Mouse (Mus musculus) lung, embryonic 15.5 days (tissue): Measurements from ENCODE around the gene Cep68. TPM values are rescaled to one million over a fixed set of nuclear protein-coding genes. Genes with fewer than 3 reads are reported as not detected.

Source experiments
- ATAC-seq: fragments of 200-750 bp; cut with Nextera tagmentation; 2 replicates; pipeline ENCODE4 v1.8.0; 2017; ENCODE audit warnings: moderate number of reproducible peaks, borderline replicate concordance; ENCODE audit not compliant: low FRiP score, low TSS enrichment; ENCODE audit errors: extremely low read depth
- H3K27ac ChIP-seq: fragments of 300-500 bp; sonication (generic); 2 replicates; pipeline ENCODE4 v1.5.1; 2015; ENCODE audit warnings: moderate library complexity, mild to moderate bottlenecking, inconsistent platforms
- H3K27me3 ChIP-seq: fragments of 300-500 bp; sonication (generic); 2 replicates; pipeline ENCODE4 v1.6.1; 2015; ENCODE audit warnings: inconsistent platforms
- H3K36me3 ChIP-seq: fragments of 300-500 bp; sonication (generic); 2 replicates; pipeline ENCODE4 v1.6.1; 2015; ENCODE audit warnings: inconsistent platforms
- H3K4me1 ChIP-seq: fragments of 300-500 bp; sonication (generic); 2 replicates; pipeline ENCODE4 v1.6.1; 2015; ENCODE audit warnings: inconsistent platforms
- H3K4me2 ChIP-seq: fragments of 300-500 bp; sonication (generic); 2 replicates; pipeline ENCODE4 v1.6.1; 2015; ENCODE audit warnings: inconsistent platforms, mild to moderate bottlenecking, moderate library complexity
- H3K4me3 ChIP-seq: fragments of 300-500 bp; sonication (generic); 2 replicates; pipeline ENCODE4 v1.5.1; 2015; ENCODE audit warnings: mild to moderate bottlenecking, inconsistent platforms
- H3K9ac ChIP-seq: fragments of 300-500 bp; sonication (generic); 2 replicates; pipeline ENCODE4 v1.6.1; 2015; ENCODE audit warnings: inconsistent platforms
- H3K9me3 ChIP-seq: fragments of 300-500 bp; sonication (generic); 2 replicates; pipeline ENCODE4 v1.6.1; 2016; ENCODE audit warnings: inconsistent platforms
- WGBS: fragments of 180-500 bp; shearing (Covaris S2); methylation state at CpG from one replicate; pipeline ENCODE4 v1.1.7; 2015; 5-methylcytosine and 5-hydroxymethylcytosine counted together
- polyA plus RNA-seq: library from polyadenylated mRNA; unstranded; fragments of >200 nt; fragmentation: Nextera tagmentation; extraction: Ambion mirVana; gene quantifications from 2 replicates; pipeline ENCODE4 v1.2.1, GENCODE M21; 2015

Cep68 gene
- polyA plus RNA-seq, 1 experiment from 2014 or later, result 37.6 TPM

GRCm38 (mm10) chr11:20250476-20251178 lies 1.4 kb upstream of the Cep68 start:
- 80% methylated on average over 6 of the region's 6 CpGs for WGBS
- no peaks in the 10 kb centered on the region for H3K9me3 ChIP-seq
- H3K4me3 ChIP-seq, result peak overlapping the region; percentile 89; the same call in 1 of the 2 replicates
- H3K4me1 ChIP-seq, result peaks cover 30% of the 10 kb centered on the region
- H3K27me3 ChIP-seq, result no peaks in the 10 kb centered on the region
- no peak overlapping the region for H3K9ac ChIP-seq
- ATAC-seq, result no peak
- no peak overlapping the region for H3K27ac ChIP-seq
- H3K4me2 ChIP-seq, result no peak overlapping the region
- no peaks in the 10 kb centered on the region for H3K36me3 ChIP-seq

- Histone ChIP-seq H3K4me3 (peak overlapping the region; percentile 89), H3K4me2 (peak overlapping the region; percentile 93), H3K27me3 (no peaks in the 10 kb centered on the region), H3K9ac (peak overlapping the region; percentile 95), H3K9me3 (no peaks in the 10 kb centered on the region), H3K27ac (peak overlapping the region; percentile 93), H3K4me1 (peaks cover 33% of the 10 kb centered on the region), H3K36me3 (no peaks in the 10 kb centered on the region)
- ATAC-seq, result peak; percentile 62
- under 1% methylated on average over 24 of the region's 39 CpGs for WGBS
Observed at GRCm38 (mm10) chr11:20248840-20249239, 389 bp downstream of the Cep68 start.

- Histone ChIP-seq H3K27me3 (no peaks in the 10 kb centered on the region), H3K9me3 (no peaks in the 10 kb centered on the region), H3K4me1 (peaks cover 33% of the 10 kb centered on the region), H3K36me3 (no peaks in the 10 kb centered on the region), H3K27ac (peak overlapping the region; percentile 93), H3K4me2 (peak overlapping the region; percentile 93), H3K4me3 (peak overlapping the region; percentile 89), H3K9ac (peak overlapping the region; percentile 95)
- WGBS, result 5% methylated on average over 4 of the region's 4 CpGs
- ATAC-seq, result no peak
Observed at GRCm38 (mm10) chr11:20248277-20248676, 952 bp downstream of the Cep68 start.

- H3K36me3 ChIP-seq, result no peaks in the 10 kb centered on the region
- WGBS, result 78% methylated on average over 8 of the region's 8 CpGs
- H3K9me3 ChIP-seq, result no peaks in the 10 kb centered on the region
- H3K27ac ChIP-seq, result no peak overlapping the region
- no peak overlapping the region for H3K4me3 ChIP-seq
- no peak overlapping the region for H3K9ac ChIP-seq
- H3K4me2 ChIP-seq, result peak overlapping the region; percentile 93
- ATAC-seq, result no peak
- peaks cover 33% of the 10 kb centered on the region for H3K4me1 ChIP-seq
- no peaks in the 10 kb centered on the region for H3K27me3 ChIP-seq
Observed at GRCm38 (mm10) chr11:20247146-20247855, 1.9 kb downstream of the Cep68 start.

GRCm38 (mm10) chr11:20246616-20247015 lies 2.6 kb downstream of the Cep68 start:
- 0 out of 2 replicates have a peak, but pooled peaks cover 4% of the 10 kb centered on the region for H3K36me3 ChIP-seq
- H3K9me3 ChIP-seq, result no peaks in the 10 kb centered on the region
- whole genome bisulfite sequencing, result 46% methylated on average over 1 of the region's 1 CpGs
- H3K9ac ChIP-seq, result no peak overlapping the region
- H3K27ac ChIP-seq, result no peak overlapping the region
- peak overlapping the region; percentile 93; the same call in 1 of the 2 replicates for H3K4me2 ChIP-seq
- H3K4me3 ChIP-seq, result no peak overlapping the region
- peaks cover 33% of the 10 kb centered on the region for H3K4me1 ChIP-seq
- no peaks in the 10 kb centered on the region for H3K27me3 ChIP-seq
- ATAC-seq, result no peak

- WGBS, result 71% methylated on average over 6 of the region's 6 CpGs
- H3K36me3 ChIP-seq, result peaks cover 15% of the 10 kb centered on the region
- no peak for ATAC-seq
- no peaks in the 10 kb centered on the region for H3K9me3 ChIP-seq
- H3K4me1 ChIP-seq, result peaks cover 31% of the 10 kb centered on the region
- no peak overlapping the region for H3K4me2 ChIP-seq
- no peak overlapping the region for H3K4me3 ChIP-seq
- no peak overlapping the region for H3K27ac ChIP-seq
- H3K9ac ChIP-seq, result no peak overlapping the region
- no peaks in the 10 kb centered on the region for H3K27me3 ChIP-seq
Observed at GRCm38 (mm10) chr11:20245316-20245715, 3.9 kb downstream of the Cep68 start.

- peaks cover 30% of the 10 kb centered on the region for H3K4me1 ChIP-seq
- peaks cover 22% of the 10 kb centered on the region for H3K36me3 ChIP-seq
- no peaks in the 10 kb centered on the region for H3K9me3 ChIP-seq
- H3K9ac ChIP-seq, result no peak overlapping the region
- ATAC-seq, result no peak
- H3K4me3 ChIP-seq, result no peak overlapping the region
- WGBS, result 85% methylated on average over 16 of the region's 16 CpGs
- H3K27ac ChIP-seq, result no peak overlapping the region
- no peak overlapping the region for H3K4me2 ChIP-seq
- H3K27me3 ChIP-seq, result no peaks in the 10 kb centered on the region
Observed at GRCm38 (mm10) chr11:20244336-20245290, 4.6 kb downstream of the Cep68 start.

GRCm38 (mm10) chr11:20243214-20243913 lies 5.9 kb downstream of the Cep68 start:
- no peak overlapping the region for H3K4me2 ChIP-seq
- H3K9ac ChIP-seq, result no peak overlapping the region
- 45% methylated on average over 9 of the region's 9 CpGs for WGBS
- H3K9me3 ChIP-seq, result no peaks in the 10 kb centered on the region
- ATAC-seq, result 0 out of 2 replicates have a peak, but pooled peaks have one; percentile 28
- H3K36me3 ChIP-seq, result peaks cover 35% of the 10 kb centered on the region
- H3K4me3 ChIP-seq, result no peak overlapping the region
- H3K27me3 ChIP-seq, result no peaks in the 10 kb centered on the region
- H3K27ac ChIP-seq, result no peak overlapping the region
- peaks cover 28% of the 10 kb centered on the region for H3K4me1 ChIP-seq

- ATAC-seq, result no peak
- H3K4me3 ChIP-seq, result no peak overlapping the region
- H3K27ac ChIP-seq, result no peak overlapping the region
- peaks cover 41% of the 10 kb centered on the region for H3K36me3 ChIP-seq
- no peaks in the 10 kb centered on the region for H3K27me3 ChIP-seq
- H3K9me3 ChIP-seq, result no peaks in the 10 kb centered on the region
- peaks cover 20% of the 10 kb centered on the region for H3K4me1 ChIP-seq
- H3K4me2 ChIP-seq, result no peak overlapping the region
- WGBS, result 80% methylated on average over 6 of the region's 6 CpGs
- H3K9ac ChIP-seq, result no peak overlapping the region
Observed at GRCm38 (mm10) chr11:20242366-20243056, 6.7 kb downstream of the Cep68 start.

GRCm38 (mm10) chr11:20241311-20241710 lies 7.9 kb downstream of the Cep68 start:
- no peak for ATAC-seq
- H3K4me1 ChIP-seq, result peaks cover 8% of the 10 kb centered on the region; the same call in 1 of the 2 replicates
- no peak overlapping the region for H3K4me3 ChIP-seq
- WGBS, result 92% methylated on average over 7 of the region's 7 CpGs
- no peak overlapping the region for H3K27ac ChIP-seq
- H3K36me3 ChIP-seq, result peaks cover 53% of the 10 kb centered on the region
- no peaks in the 10 kb centered on the region for H3K27me3 ChIP-seq
- no peaks in the 10 kb centered on the region for H3K9me3 ChIP-seq
- no peak overlapping the region for H3K9ac ChIP-seq
- no peak overlapping the region for H3K4me2 ChIP-seq
